Mouse (Mus musculus) right cerebral cortex, postnatal 25 days (tissue): ENCODE data around the gene Ift172.

Experiments
- DNase-seq: peaks from one replicate; pipeline ENCODE4 v3.0.0; 2022

Ift172 gene

GRCm38 (mm10) chr5:31290521-31291360 is at the start of gene Ift172:
TSS of gene Ift172 (minus strand) at chr5:31291116.
- DNase-seq = peak; percentile 97

GRCm38 (mm10) chr5:31328255-31328654 is 37.3 kb upstream of the Ift172 start:
- DNase-seq = peak; percentile 30

- no peak for DNase-seq
Measured at GRCm38 (mm10) chr5:31326850-31327249, 35.9 kb upstream of the Ift172 start.

GRCm38 (mm10) chr5:31324085-31324484 is 33.2 kb upstream of the Ift172 start:
- DNase-seq = no peak

- no peak for DNase-seq
Measured at GRCm38 (mm10) chr5:31322776-31323175, 31.9 kb upstream of the Ift172 start.

- no peak for DNase-seq
Measured at GRCm38 (mm10) chr5:31312806-31313205, 21.9 kb upstream of the Ift172 start.

GRCm38 (mm10) chr5:31303093-31303492 is 12.2 kb upstream of the Ift172 start:
- no peak for DNase-seq

- DNase-seq = no peak
Measured at GRCm38 (mm10) chr5:31301866-31302265, 10.9 kb upstream of the Ift172 start.

GRCm38 (mm10) chr5:31298486-31298885 is 7.6 kb upstream of the Ift172 start:
- DNase-seq = no peak

GRCm38 (mm10) chr5:31297981-31298380 is 7.1 kb upstream of the Ift172 start:
- no peak for DNase-seq

- no peak for DNase-seq
Measured at GRCm38 (mm10) chr5:31297047-31297757, 6.3 kb upstream of the Ift172 start, which contains the start of gene Gckr. TSS of gene Gckr (plus strand) at chr5:31297443.

- DNase-seq = peak; percentile 69
Measured at GRCm38 (mm10) chr5:31295606-31296141, 4.8 kb upstream of the Ift172 start, which contains the start of gene Fndc4. TSS of gene Fndc4 (minus strand) at chr5:31296080.

GRCm38 (mm10) chr5:31294964-31295605 is 4.2 kb upstream of the Ift172 start:
- DNase-seq = no peak

GRCm38 (mm10) chr5:31291361-31291688 is 409 bp upstream of the Ift172 start:
- DNase-seq = no peak

GRCm38 (mm10) chr5:31289626-31290230 is 1.2 kb downstream of the Ift172 start:
- DNase-seq = no peak

GRCm38 (mm10) chr5:31288655-31289054 is 2.3 kb downstream of the Ift172 start:
- no peak for DNase-seq

GRCm38 (mm10) chr5:31288225-31288624 is 2.7 kb downstream of the Ift172 start:
- DNase-seq = no peak

GRCm38 (mm10) chr5:31279245-31279988 is 11.5 kb downstream of the Ift172 start:
- no peak for DNase-seq

GRCm38 (mm10) chr5:31273018-31273417 is 17.9 kb downstream of the Ift172 start:
- no peak for DNase-seq

- DNase-seq = no peak
Measured at GRCm38 (mm10) chr5:31267686-31268085, 23.2 kb downstream of the Ift172 start.

GRCm38 (mm10) chr5:31266101-31266500 is 24.8 kb downstream of the Ift172 start:
- DNase-seq = no peak

GRCm38 (mm10) chr5:31257616-31258015 is 33.3 kb downstream of the Ift172 start:
- no peak for DNase-seq
